Mouse (Mus musculus): ENCODE results near the gene Gm45618. TPM values are rescaled to one million over a fixed set of nuclear protein-coding genes. Genes with fewer than 3 reads are reported as not detected.

Gm45618 gene
- polyA plus RNA-seq, 1 experiment from 2014 or later, result not detected

- H3K4me2 ChIP-seq (ENCODE audit: low read depth), result no peak overlapping the region
- H3K27ac ChIP-seq (ENCODE audit: low read depth, low read length), result no peak overlapping the region
- H3K36me3 ChIP-seq (ENCODE audit: control insufficient read depth, insufficient read depth, low read length), result no peaks in the 10 kb centered on the region
- WGBS, result 10% methylated on average over 9 of the region's 9 CpGs
- H3K9me3 ChIP-seq (ENCODE audit: control insufficient read depth, low read length), result no peaks in the 10 kb centered on the region
- H3K4me1 ChIP-seq (ENCODE audit: control insufficient read depth, insufficient read depth, low read length), result peaks cover 17% of the 10 kb centered on the region
- H3K9ac ChIP-seq (ENCODE audit: low read length), result no peak overlapping the region
- no peak for ATAC-seq (ENCODE audit: insufficient read depth, low FRiP score, low TSS enrichment)
- peak; percentile 82 for DNase-seq (ENCODE audit: low spot score)
- H3K4me3 ChIP-seq (ENCODE audit: low read depth, low read length), result no peak overlapping the region
- peaks cover 28% of the 10 kb centered on the region for H3K27me3 ChIP-seq (ENCODE audit: control insufficient read depth, insufficient read depth, low read length)
Observed at GRCm38 (mm10) chr7:142097776-142098175, 22.8 kb downstream of the Gm45618 start.

GRCm38 (mm10) chr7:142096701-142097100 lies 23.8 kb downstream of the Gm45618 start:
- DNase-seq (ENCODE audit: low spot score), result no peak
- Histone ChIP-seq H3K4me3 (ENCODE audit: low read depth, low read length) (no peak overlapping the region), H3K27ac (ENCODE audit: low read depth, low read length) (no peak overlapping the region), H3K4me2 (ENCODE audit: low read depth) (no peak overlapping the region), H3K36me3 (ENCODE audit: control insufficient read depth, insufficient read depth, low read length) (no peaks in the 10 kb centered on the region), H3K4me1 (ENCODE audit: control insufficient read depth, insufficient read depth, low read length) (peaks cover 27% of the 10 kb centered on the region), H3K27me3 (ENCODE audit: control insufficient read depth, insufficient read depth, low read length) (peaks cover 28% of the 10 kb centered on the region), H3K9me3 (ENCODE audit: control insufficient read depth, low read length) (no peaks in the 10 kb centered on the region), H3K9ac (ENCODE audit: low read length) (no peak overlapping the region)
- ATAC-seq (ENCODE audit: insufficient read depth, low FRiP score, low TSS enrichment), result no peak
- 69% methylated on average over 4 of the region's 4 CpGs for WGBS

- DNase-seq (ENCODE audit: low spot score) (peak; percentile 94), ATAC-seq (ENCODE audit: insufficient read depth, low FRiP score, low TSS enrichment) (peak; percentile 90)
- Histone ChIP-seq H3K9me3 (ENCODE audit: control insufficient read depth, low read length) (no peaks in the 10 kb centered on the region), H3K4me3 (ENCODE audit: low read depth, low read length) (peak within 1 kb of the TSS; percentile 87), H3K4me2 (ENCODE audit: low read depth) (peak within 1 kb of the TSS; percentile 97), H3K27ac (ENCODE audit: low read depth, low read length) (peak within 1 kb of the TSS; percentile 81), H3K4me1 (ENCODE audit: control insufficient read depth, insufficient read depth, low read length) (peaks cover 33% of the 10 kb centered on the region), H3K36me3 (ENCODE audit: control insufficient read depth, insufficient read depth, low read length) (no peaks in the 10 kb centered on the region), H3K27me3 (ENCODE audit: control insufficient read depth, insufficient read depth, low read length) (peaks cover 28% of the 10 kb centered on the region), H3K9ac (ENCODE audit: low read length) (peak within 1 kb of the TSS; percentile 90)
- WGBS, result under 1% methylated on average over 60 of the region's 63 CpGs
Observed at GRCm38 (mm10) chr7:142095183-142095931, 25.2 kb downstream of the Gm45618 start, which contains the start of gene Dusp8. Dusp8 (minus strand) TSS chr7:142095843.

GRCm38 (mm10) chr7:142094301-142095143 lies 26.0 kb downstream of the Gm45618 start:
- peak overlapping the region; percentile 90 for H3K9ac ChIP-seq (ENCODE audit: low read length)
- peaks cover 41% of the 10 kb centered on the region for H3K4me1 ChIP-seq (ENCODE audit: control insufficient read depth, insufficient read depth, low read length)
- H3K9me3 ChIP-seq (ENCODE audit: control insufficient read depth, low read length), result no peaks in the 10 kb centered on the region
- H3K4me2 ChIP-seq (ENCODE audit: low read depth), result peak overlapping the region; percentile 97
- DNase-seq (ENCODE audit: low spot score), result peak; percentile 55
- no peaks in the 10 kb centered on the region for H3K36me3 ChIP-seq (ENCODE audit: control insufficient read depth, insufficient read depth, low read length)
- ATAC-seq (ENCODE audit: insufficient read depth, low FRiP score, low TSS enrichment), result peak; percentile 35
- WGBS, result under 1% methylated on average over 89 of the region's 89 CpGs
- peaks cover 30% of the 10 kb centered on the region for H3K27me3 ChIP-seq (ENCODE audit: control insufficient read depth, insufficient read depth, low read length)
- peak overlapping the region; percentile 87 for H3K4me3 ChIP-seq (ENCODE audit: low read depth, low read length)
- peak overlapping the region; percentile 76 for H3K27ac ChIP-seq (ENCODE audit: low read depth, low read length)

GRCm38 (mm10) chr7:142093696-142094240 lies 26.8 kb downstream of the Gm45618 start:
- Histone ChIP-seq H3K36me3 (ENCODE audit: control insufficient read depth, insufficient read depth, low read length) (no peaks in the 10 kb centered on the region), H3K4me2 (ENCODE audit: low read depth) (peak overlapping the region; percentile 97), H3K4me1 (ENCODE audit: control insufficient read depth, insufficient read depth, low read length) (peaks cover 45% of the 10 kb centered on the region), H3K9me3 (ENCODE audit: control insufficient read depth, low read length) (no peaks in the 10 kb centered on the region), H3K27me3 (ENCODE audit: control insufficient read depth, insufficient read depth, low read length) (peaks cover 30% of the 10 kb centered on the region), H3K9ac (ENCODE audit: low read length) (peak overlapping the region; percentile 90), H3K4me3 (ENCODE audit: low read depth, low read length) (peak overlapping the region; percentile 87), H3K27ac (ENCODE audit: low read depth, low read length) (no peak overlapping the region; the same call in 1 of the 2 replicates)
- no peak for DNase-seq (ENCODE audit: low spot score)
- no peak for ATAC-seq (ENCODE audit: insufficient read depth, low FRiP score, low TSS enrichment)
- 26% methylated on average over 6 of the region's 6 CpGs for WGBS

GRCm38 (mm10) chr7:142092991-142093390 lies 27.5 kb downstream of the Gm45618 start:
- H3K4me1 ChIP-seq (ENCODE audit: control insufficient read depth, insufficient read depth, low read length), result peaks cover 52% of the 10 kb centered on the region
- H3K9me3 ChIP-seq (ENCODE audit: control insufficient read depth, low read length), result no peaks in the 10 kb centered on the region
- peak overlapping the region; percentile 87; the same call in 1 of the 2 replicates for H3K4me3 ChIP-seq (ENCODE audit: low read depth, low read length)
- H3K4me2 ChIP-seq (ENCODE audit: low read depth), result peak overlapping the region; percentile 97
- H3K36me3 ChIP-seq (ENCODE audit: control insufficient read depth, insufficient read depth, low read length), result no peaks in the 10 kb centered on the region
- peaks cover 30% of the 10 kb centered on the region for H3K27me3 ChIP-seq (ENCODE audit: control insufficient read depth, insufficient read depth, low read length)
- no peak for ATAC-seq (ENCODE audit: insufficient read depth, low FRiP score, low TSS enrichment)
- DNase-seq (ENCODE audit: low spot score), result no peak
- peak overlapping the region; percentile 35 for H3K9ac ChIP-seq (ENCODE audit: low read length)
- H3K27ac ChIP-seq (ENCODE audit: low read depth, low read length), result no peak overlapping the region
- 45% methylated on average over 1 of the region's 1 CpGs for WGBS

GRCm38 (mm10) chr7:142091848-142092247 lies 28.7 kb downstream of the Gm45618 start:
- Histone ChIP-seq H3K27ac (ENCODE audit: low read depth, low read length) (no peak overlapping the region), H3K4me2 (ENCODE audit: low read depth) (peak overlapping the region; percentile 97), H3K4me1 (ENCODE audit: control insufficient read depth, insufficient read depth, low read length) (peaks cover 52% of the 10 kb centered on the region), H3K4me3 (ENCODE audit: low read depth, low read length) (no peak overlapping the region; the same call in 1 of the 2 replicates), H3K27me3 (ENCODE audit: control insufficient read depth, insufficient read depth, low read length) (peaks cover 24% of the 10 kb centered on the region), H3K9ac (ENCODE audit: low read length) (peak overlapping the region; percentile 4; the same call in 1 of the 2 replicates), H3K9me3 (ENCODE audit: control insufficient read depth, low read length) (no peaks in the 10 kb centered on the region), H3K36me3 (ENCODE audit: control insufficient read depth, insufficient read depth, low read length) (no peaks in the 10 kb centered on the region)
- DNase-seq (ENCODE audit: low spot score), result peak; percentile 59
- no peak for ATAC-seq (ENCODE audit: insufficient read depth, low FRiP score, low TSS enrichment)
- 0% methylated on average over 4 of the region's 4 CpGs for WGBS

GRCm38 (mm10) chr7:142089648-142090447 lies 30.7 kb downstream of the Gm45618 start:
- Histone ChIP-seq H3K4me3 (ENCODE audit: low read depth, low read length) (no peak overlapping the region), H3K4me2 (ENCODE audit: low read depth) (no peak overlapping the region; the same call in 1 of the 2 replicates), H3K27ac (ENCODE audit: low read depth, low read length) (peak overlapping the region; percentile 70), H3K9ac (ENCODE audit: low read length) (peak overlapping the region; percentile 15; the same call in 1 of the 2 replicates), H3K36me3 (ENCODE audit: control insufficient read depth, insufficient read depth, low read length) (no peaks in the 10 kb centered on the region; the same call in 1 of the 2 replicates), H3K4me1 (ENCODE audit: control insufficient read depth, insufficient read depth, low read length) (peaks cover 49% of the 10 kb centered on the region), H3K27me3 (ENCODE audit: control insufficient read depth, insufficient read depth, low read length) (peaks cover 16% of the 10 kb centered on the region; the same call in 1 of the 2 replicates), H3K9me3 (ENCODE audit: control insufficient read depth, low read length) (no peaks in the 10 kb centered on the region)
- ATAC-seq (ENCODE audit: insufficient read depth, low FRiP score, low TSS enrichment) (no peak), DNase-seq (ENCODE audit: low spot score) (no peak)
- WGBS, result 62% methylated on average over 17 of the region's 17 CpGs
